Mouse (Mus musculus) myocyte (in vitro differentiated cells): ENCODE results near the gene Skida1. TPM values are rescaled to one million over a fixed set of nuclear protein-coding genes. Genes with fewer than 3 reads are reported as not detected.

ENCODE experiments used
- H3K27me3 ChIP-seq: one replicate; pipeline ENCODE4 v1.6.1; 2011; ENCODE audit not compliant: control insufficient read depth, insufficient read depth, insufficient read length
- H3K36me3 ChIP-seq: one replicate; pipeline ENCODE4 v1.6.1; 2011; ENCODE audit not compliant: control insufficient read depth, insufficient read depth
- H3K4me2 ChIP-seq: one replicate; pipeline ENCODE4 v1.6.1; 2011; ENCODE audit warnings: low read depth, control low read depth
- H3K4me3 ChIP-seq: one replicate; pipeline ENCODE4 v1.5.1; 2011; ENCODE audit warnings: mild to moderate bottlenecking, control low read depth, moderate library complexity
- H3K79me2 ChIP-seq: one replicate; pipeline ENCODE4 v1.6.1; 2011; ENCODE audit not compliant: control insufficient read depth, insufficient read depth
- H3ac ChIP-seq: one replicate; pipeline ENCODE4 v1.6.1; 2011; ENCODE audit not compliant: control insufficient read depth, insufficient read length
- CEBPB ChIP-seq: IDR thresholded peaks from 2 replicates; pipeline ENCODE4 v1.6.1; 2011; ENCODE audit warnings: mild to moderate bottlenecking, moderate library complexity; ENCODE audit not compliant: poor library complexity, insufficient read depth, severe bottlenecking
- E2F4 ChIP-seq: IDR thresholded peaks from one replicate; pipeline ENCODE4 v1.6.1; 2011; ENCODE audit warnings: mild to moderate bottlenecking, control low read depth, moderate library complexity; ENCODE audit not compliant: insufficient read depth
- MAX ChIP-seq: IDR thresholded peaks from one replicate; pipeline ENCODE4 v1.6.1; 2011; ENCODE audit warnings: low read depth, mild to moderate bottlenecking, control low read depth
- MYOD1 ChIP-seq, 3 experiments: IDR thresholded peaks; one replicate each; pipeline ENCODE4 v1.6.1; 2011; ENCODE audit warnings: control low read depth in 2 of 3, low read depth in 2 of 3, mild to moderate bottlenecking in 2 of 3, moderate library complexity in 1 of 3; ENCODE audit not compliant: insufficient read length in 2 of 3, control insufficient read depth in 1 of 3
- MYOG ChIP-seq, 3 experiments: IDR thresholded peaks; one replicate each; pipeline ENCODE4 v1.6.1; 2011; ENCODE audit warnings: control low read depth in 2 of 3, low read depth in 2 of 3, mild to moderate bottlenecking in 2 of 3; ENCODE audit not compliant: insufficient read length in 2 of 3, control insufficient read depth in 1 of 3, insufficient read depth in 1 of 3
- POLR2A ChIP-seq: IDR thresholded peaks from one replicate; pipeline ENCODE4 v1.6.1; 2011; ENCODE audit warnings: low read depth, mild to moderate bottlenecking, control low read depth, moderate library complexity; ENCODE audit not compliant: insufficient read length
- POLR2AphosphoS2 ChIP-seq: IDR thresholded peaks from one replicate; pipeline ENCODE4 v1.6.1; 2011; ENCODE audit warnings: low read depth, control low read depth; ENCODE audit not compliant: insufficient read length
- REST ChIP-seq: IDR thresholded peaks from one replicate; pipeline ENCODE4 v1.6.1; 2011; ENCODE audit warnings: mild to moderate bottlenecking, control low read depth, moderate library complexity; ENCODE audit not compliant: insufficient read depth, insufficient read length
- SRF ChIP-seq: IDR thresholded peaks from one replicate; pipeline ENCODE4 v1.6.1; 2011; ENCODE audit warnings: low read depth; ENCODE audit not compliant: control insufficient read depth, insufficient read length
- TCF12 ChIP-seq: IDR thresholded peaks from one replicate; pipeline ENCODE4 v1.6.1; 2011; ENCODE audit warnings: mild to moderate bottlenecking, control low read depth; ENCODE audit not compliant: poor library complexity, insufficient read depth, severe bottlenecking
- TCF3 ChIP-seq: IDR thresholded peaks from one replicate; pipeline ENCODE4 v1.6.1; 2011; ENCODE audit warnings: low read depth, control low read depth; ENCODE audit not compliant: insufficient read length
- USF1 ChIP-seq: IDR thresholded peaks from one replicate; pipeline ENCODE4 v1.6.1; 2011; ENCODE audit warnings: low read depth, mild to moderate bottlenecking, control low read depth, moderate library complexity
- polyA plus RNA-seq: library from polyadenylated mRNA; unstranded; fragments of >200 nt; fragmentation: generic; extraction: Trizol; gene quantifications from one replicate; pipeline ENCODE4 v1.2.1, GENCODE M21; 2012; ENCODE audit warnings: missing spikeins

Gene Skida1
- polyA plus RNA-seq, 1 experiment = 0.12 TPM

DNA sequence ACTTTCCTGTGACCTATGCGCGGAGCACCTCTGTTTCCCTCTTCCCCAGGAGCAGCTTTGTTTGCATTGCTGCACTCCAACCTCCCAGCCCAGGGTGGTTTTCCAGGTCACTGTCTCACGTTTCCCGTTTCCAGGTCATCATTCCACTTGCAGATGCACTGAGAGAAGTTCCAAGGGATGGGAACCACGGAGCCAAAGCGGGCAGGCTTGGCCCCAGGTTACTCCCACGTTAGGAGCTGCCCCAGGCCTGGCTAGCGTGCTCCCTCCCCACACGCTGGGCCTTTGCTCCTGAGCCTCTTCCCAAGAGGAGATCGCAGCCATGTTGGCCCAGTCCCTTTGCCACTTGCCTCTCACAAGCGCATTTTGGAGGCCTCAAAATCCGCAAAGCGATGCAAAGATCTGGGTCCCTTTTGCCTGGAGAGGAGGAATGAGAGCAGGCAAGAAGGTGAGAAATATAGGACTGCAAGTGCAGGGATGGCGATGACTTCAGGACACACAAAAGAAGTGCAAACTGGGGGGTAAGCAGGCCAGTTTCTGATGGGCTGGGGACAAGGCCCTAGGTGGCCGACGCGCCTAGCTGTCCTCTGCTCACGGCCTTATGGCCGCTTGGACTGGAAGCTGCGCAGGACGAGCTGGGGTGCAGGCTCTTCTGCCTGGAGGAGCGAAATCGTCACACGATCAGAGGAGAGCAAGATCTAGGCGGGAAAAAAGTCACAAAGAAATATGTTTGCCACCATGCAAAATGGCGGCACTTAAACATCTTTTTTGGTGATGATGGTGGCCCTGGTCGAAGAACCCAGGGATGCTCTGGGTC is 8.3 kb downstream of the Skida1 start:
- H3K36me3 ChIP-seq = no peaks in the 10 kb centered on the region
- H3K4me2 ChIP-seq = no peak overlapping the region
- H3K27me3 ChIP-seq = no peaks in the 10 kb centered on the region
- no peak overlapping the region for H3ac ChIP-seq
- no peaks in the 10 kb centered on the region for H3K79me2 ChIP-seq
- no peak overlapping the region for H3K4me3 ChIP-seq
- TF ChIP-seq SRF = no peak
- TF ChIP-seq MYOG (IDR thresholded peaks at IDR 0.05; ENCODE audit: control insufficient read depth in 1 of 3, insufficient read depth in 1 of 3, insufficient read length in 2 of 3, low read depth in 2 of 3) = no peak
- TF ChIP-seq MYOD1 (IDR thresholded peaks at IDR 0.05; ENCODE audit: control insufficient read depth in 1 of 3, insufficient read length in 2 of 3, low read depth in 2 of 3) = no peak
- TF ChIP-seq TCF3 = no peak
- TF ChIP-seq REST = no peak
- no peak for TF ChIP-seq USF1

DNA sequence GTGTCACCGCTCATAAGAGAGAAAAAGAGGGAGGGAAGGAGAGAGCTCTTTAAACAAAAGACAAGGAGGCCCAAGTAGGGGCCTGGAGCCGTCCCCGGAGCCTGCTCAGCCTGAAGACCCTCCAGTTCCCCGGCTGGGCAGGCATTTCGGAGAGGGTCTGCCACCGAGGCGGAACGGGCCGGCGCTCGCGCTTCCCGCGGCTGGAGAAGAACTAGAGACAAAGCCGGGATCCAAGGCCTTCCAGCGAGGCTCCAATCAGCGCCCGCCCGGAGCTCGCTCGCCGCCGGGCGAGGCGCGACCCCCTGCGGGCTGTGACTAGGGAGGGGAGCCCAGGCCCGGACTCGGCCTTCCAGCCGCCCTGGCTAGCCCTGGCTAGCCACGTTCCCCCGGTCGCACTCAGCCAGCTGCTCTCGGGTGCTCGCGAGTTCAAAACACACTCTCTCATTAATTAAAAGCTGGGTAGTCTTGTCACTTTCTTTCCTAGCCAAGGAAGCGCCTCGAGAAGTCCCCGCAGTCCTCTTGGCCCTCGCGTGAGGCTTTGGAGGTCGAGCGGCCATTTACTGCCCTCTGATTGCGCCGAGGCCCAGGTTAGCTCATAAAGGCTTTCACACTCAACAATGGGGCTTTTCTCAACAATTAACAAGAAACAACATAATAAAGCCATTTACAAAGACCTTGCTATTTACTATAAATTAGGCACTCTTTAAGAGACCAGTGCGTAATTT is 9.1 kb downstream of the Skida1 start:
- H3ac ChIP-seq = no peak overlapping the region
- H3K4me3 ChIP-seq = no peak overlapping the region
- TF ChIP-seq REST (no peak), MYOD1 (IDR thresholded peaks at IDR 0.05; ENCODE audit: control insufficient read depth in 1 of 3, insufficient read length in 2 of 3, low read depth in 2 of 3) (no peak), E2F4 (no peak), CEBPB (no peak), POLR2A (no peak), SRF (no peak)
- H3K36me3 ChIP-seq = no peaks in the 10 kb centered on the region
- no peaks in the 10 kb centered on the region for H3K79me2 ChIP-seq
- no peaks in the 10 kb centered on the region for H3K27me3 ChIP-seq
- H3K4me2 ChIP-seq = no peak overlapping the region

DNA sequence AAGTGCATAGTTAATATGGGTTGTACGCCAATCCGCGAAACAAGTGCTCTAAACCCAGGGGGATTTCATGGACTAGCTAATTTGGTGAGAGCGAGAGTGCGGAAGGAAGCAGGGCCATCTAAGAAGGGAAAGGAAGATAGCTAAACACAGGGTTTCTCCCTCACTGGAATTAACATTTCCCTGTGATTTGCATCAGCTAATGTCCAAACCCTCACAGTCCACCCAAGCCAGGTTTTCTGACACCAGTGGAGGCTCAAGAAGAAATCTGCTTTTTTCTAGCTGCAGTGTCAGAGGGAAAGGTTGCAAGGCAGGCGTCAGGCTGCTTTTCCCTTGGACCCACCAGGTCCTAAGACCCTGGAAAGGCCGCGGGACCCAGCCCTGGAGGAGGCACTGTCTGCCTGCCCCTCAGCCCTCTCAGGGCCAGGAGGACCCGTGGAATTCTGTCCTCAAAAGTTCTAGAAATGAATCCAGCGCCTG is 9.9 kb downstream of the Skida1 start:
- H3K79me2 ChIP-seq = no peaks in the 10 kb centered on the region
- no peak overlapping the region for H3K4me3 ChIP-seq
- H3ac ChIP-seq = no peak overlapping the region
- no peaks in the 10 kb centered on the region for H3K36me3 ChIP-seq
- TF ChIP-seq SRF (no peak), REST (no peak), TCF3 (no peak), POLR2A (no peak), MYOG (IDR thresholded peaks at IDR 0.05; ENCODE audit: control insufficient read depth in 1 of 3, insufficient read depth in 1 of 3, insufficient read length in 2 of 3, low read depth in 2 of 3) (no peak), POLR2AphosphoS2 (no peak), MYOD1 (IDR thresholded peaks at IDR 0.05; ENCODE audit: control insufficient read depth in 1 of 3, insufficient read length in 2 of 3, low read depth in 2 of 3) (no peak), TCF12 (no peak), USF1 (no peak), E2F4 (no peak), MAX (no peak), CEBPB (no peak)
- no peak overlapping the region for H3K4me2 ChIP-seq
- H3K27me3 ChIP-seq = no peaks in the 10 kb centered on the region

DNA sequence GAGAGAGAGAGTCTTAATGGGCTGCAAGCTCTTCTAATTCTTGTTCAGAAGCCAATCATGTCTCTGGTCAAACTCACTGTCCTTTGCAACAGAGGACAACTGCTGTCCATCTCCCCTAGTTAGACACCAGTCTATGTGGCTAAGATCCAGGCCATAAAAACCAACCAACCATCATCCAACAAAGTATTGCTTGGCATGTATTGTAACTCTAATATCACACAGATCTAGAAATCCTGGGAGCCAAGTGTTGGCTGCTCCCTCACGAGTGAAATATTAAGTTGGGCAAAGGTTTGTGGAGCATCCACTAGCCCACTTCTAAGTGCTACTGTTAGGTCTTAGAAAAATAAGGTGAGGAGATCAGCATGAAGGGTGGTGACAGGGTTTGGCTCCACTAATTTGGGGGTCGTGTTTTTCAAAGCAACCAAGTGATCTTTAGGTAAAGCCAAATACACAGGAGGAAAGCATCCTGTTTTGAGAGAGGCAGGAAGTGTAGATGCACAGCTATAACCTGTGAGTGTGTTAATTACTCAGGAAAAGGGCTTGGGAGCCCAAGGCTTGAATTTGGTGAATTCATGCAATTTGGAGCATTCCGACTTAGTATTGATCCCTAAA is 10.6 kb downstream of the Skida1 start:
- Histone ChIP-seq H3ac (no peak overlapping the region), H3K4me3 (no peak overlapping the region), H3K27me3 (no peaks in the 10 kb centered on the region), H3K36me3 (no peaks in the 10 kb centered on the region), H3K79me2 (no peaks in the 10 kb centered on the region), H3K4me2 (no peak overlapping the region)
- TF ChIP-seq CEBPB = no peak
- TF ChIP-seq POLR2AphosphoS2 = no peak
- no peak for TF ChIP-seq MYOD1 (IDR thresholded peaks at IDR 0.05; ENCODE audit: control insufficient read depth in 1 of 3, insufficient read length in 2 of 3, low read depth in 2 of 3)
- TF ChIP-seq TCF12 = no peak
- no peak for TF ChIP-seq E2F4
- no peak for TF ChIP-seq MYOG (IDR thresholded peaks at IDR 0.05; ENCODE audit: control insufficient read depth in 1 of 3, insufficient read depth in 1 of 3, insufficient read length in 2 of 3, low read depth in 2 of 3)
- TF ChIP-seq REST = no peak
- no peak for TF ChIP-seq MAX
- TF ChIP-seq TCF3 = no peak
- TF ChIP-seq SRF = no peak
- no peak for TF ChIP-seq USF1
- TF ChIP-seq POLR2A = no peak
